Mouse (Mus musculus) CD4-positive, CD25-positive, alpha-beta regulatory T cell (primary cell): ENCODE results near the gene Sult3a1. TPM values are rescaled to one million over a fixed set of nuclear protein-coding genes. Genes with fewer than 3 reads are reported as not detected.

ENCODE experiments used
- polyA plus RNA-seq: library from polyadenylated mRNA; unstranded; fragments of 100-300 nt; shearing (Covaris generic); gene quantifications from one replicate; pipeline ENCODE4 v1.2.1, GENCODE M21; 2017

Sult3a1 gene
- not detected for polyA plus RNA-seq

GRCm38 (mm10) chr10:33857421-33857820 lies at the start of gene Sult3a1:
Gene Sult3a1 (plus strand): TSS chr10:33857721.

GRCm38 (mm10) chr10:33904530-33905481 lies 47.3 kb downstream of the Sult3a1 start, which contains the start of gene Rsph4a:
Gene Rsph4a (plus strand): TSS chr10:33905111.

Other genes with a start within 250 kb of the Sult3a1 start
- not detected for gene Clvs2, start 233.0 kb upstream of the Sult3a1 start, polyA plus RNA-seq
- gene Sult3a2, start 71.0 kb upstream of the Sult3a1 start, polyA plus RNA-seq, result not detected
- gene Rsph4a, start 47.4 kb downstream of the Sult3a1 start, polyA plus RNA-seq, result 0.05 TPM
- gene Zup1, start 93.5 kb downstream of the Sult3a1 start, polyA plus RNA-seq, result 63.3 TPM
- 143 TPM for gene Rwdd1, start 161.9 kb downstream of the Sult3a1 start, polyA plus RNA-seq
- gene Trappc3l, start 179.9 kb downstream of the Sult3a1 start, polyA plus RNA-seq, result not detected
- gene Calhm4, start 186.6 kb downstream of the Sult3a1 start, polyA plus RNA-seq, result not detected
- gene Calhm5, start 238.8 kb downstream of the Sult3a1 start, polyA plus RNA-seq, result not detected